Mouse (Mus musculus): Measurements from ENCODE around the gene Unc13b. TPM values are rescaled to one million over a fixed set of nuclear protein-coding genes. Genes with fewer than 3 reads are reported as not detected.

The Unc13b gene
- total RNA-seq, 2 experiments from 2014 or later, result 28.3 to 31.4 TPM

- no peak for DNase-seq
- intact Hi-C loops (cut with DNase I), result no loop called here
Observed at GRCm38 (mm10) chr4:43205571-43205970, 146.8 kb downstream of the Unc13b start.

GRCm38 (mm10) chr4:43206989-43207388 lies 148.2 kb downstream of the Unc13b start:
- intact Hi-C loops (cut with DNase I), result no loop called here
- DNase-seq, result peak; percentile 8 to 10

- intact Hi-C loops (cut with DNase I), result no loop called here
- peak; percentile 21 to 30 for DNase-seq
Observed at GRCm38 (mm10) chr4:43209081-43209579, 150.4 kb downstream of the Unc13b start.

- intact Hi-C loops (cut with DNase I), result no loop called here
- DNase-seq, result no peak
Observed at GRCm38 (mm10) chr4:43209673-43210072, 150.9 kb downstream of the Unc13b start.

GRCm38 (mm10) chr4:43216491-43216890 lies 157.7 kb downstream of the Unc13b start:
- no peak for DNase-seq
- intact Hi-C loops (cut with DNase I), result no loop called here

GRCm38 (mm10) chr4:43217997-43218396 lies 159.2 kb downstream of the Unc13b start:
- intact Hi-C loops (cut with DNase I), result no loop called here
- DNase-seq, result no peak

GRCm38 (mm10) chr4:43231821-43232220 lies 173.1 kb downstream of the Unc13b start:
- intact Hi-C loops (cut with DNase I), result no loop called here
- no peak for DNase-seq

- intact Hi-C loops (cut with DNase I), result no loop called here
Observed at GRCm38 (mm10) chr4:43232985-43233384, 174.2 kb downstream of the Unc13b start.

GRCm38 (mm10) chr4:43233489-43233888 lies 174.7 kb downstream of the Unc13b start:
- DNase-seq, result no peak
- intact Hi-C loops (cut with DNase I), result no loop called here

More at GRCm38 (mm10) chr4:43232985-43233384, 174.2 kb downstream of the Unc13b start:
- DNase-seq, result no peak

- no peak for DNase-seq
- intact Hi-C loops (cut with DNase I), result no loop called here
Observed at GRCm38 (mm10) chr4:43236898-43237297, 178.1 kb downstream of the Unc13b start.

- no peak for DNase-seq
- intact Hi-C loops (cut with DNase I), result loop anchor here (5.0 kb wide), 1 partner anchor 183 kb away; the partner anchor contains the start of gene Unc13b
Observed at GRCm38 (mm10) chr4:43240716-43241115, 182.0 kb downstream of the Unc13b start.

- no peak for DNase-seq
- intact Hi-C loops (cut with DNase I), result loop anchor here (5.0 kb wide), 1 partner anchor 187 kb away; the partner anchor contains the start of gene Unc13b
Observed at GRCm38 (mm10) chr4:43244022-43244421, 185.3 kb downstream of the Unc13b start.

GRCm38 (mm10) chr4:43245776-43246175 lies 187.0 kb downstream of the Unc13b start:
- intact Hi-C loops (cut with DNase I), result no loop called here
- no peak for DNase-seq

GRCm38 (mm10) chr4:43248026-43248425 lies 189.3 kb downstream of the Unc13b start:
- no peak for DNase-seq
- intact Hi-C loops (cut with DNase I), result no loop called here

GRCm38 (mm10) chr4:43248909-43249308 lies 190.2 kb downstream of the Unc13b start:
- no peak for DNase-seq
- intact Hi-C loops (cut with DNase I), result no loop called here

- intact Hi-C loops (cut with DNase I), result no loop called here
- DNase-seq, result no peak
Observed at GRCm38 (mm10) chr4:43251269-43251668, 192.5 kb downstream of the Unc13b start.

GRCm38 (mm10) chr4:43257040-43257439 lies 198.3 kb downstream of the Unc13b start:
- no peak for DNase-seq
- intact Hi-C loops (cut with DNase I), result no loop called here

- intact Hi-C loops (cut with DNase I), result no loop called here
- DNase-seq, result peak in 1 of 2 experiments; percentile 13
Observed at GRCm38 (mm10) chr4:43258556-43258955, 199.8 kb downstream of the Unc13b start.

- DNase-seq, result no peak
- intact Hi-C loops (cut with DNase I), result no loop called here
Observed at GRCm38 (mm10) chr4:43259435-43259834, 200.7 kb downstream of the Unc13b start.

- DNase-seq, result no peak
- intact Hi-C loops (cut with DNase I), result no loop called here
Observed at GRCm38 (mm10) chr4:43260096-43260495, 201.3 kb downstream of the Unc13b start.

- no peak for DNase-seq
- intact Hi-C loops (cut with DNase I), result no loop called here
Observed at GRCm38 (mm10) chr4:43262821-43263220, 204.1 kb downstream of the Unc13b start.

- no peak for DNase-seq
- intact Hi-C loops (cut with DNase I), result loop anchor here (5.0 kb wide), 1 partner anchor 96 kb away; no protein-coding TSS in a partner anchor
Observed at GRCm38 (mm10) chr4:43266146-43266545, 207.4 kb downstream of the Unc13b start.
